Mouse (Mus musculus): ENCODE measurements around the gene Ugt2b34.
"Not testable (repeated sequence)": the region's sequence is repeated elsewhere in the genome, so short reads cannot be mapped to it uniquely, and the experiment has no call there.

Ugt2b34 gene

GRCm38 (mm10) chr5:86906758-86907157 is at the start of gene Ugt2b34:
Gene Ugt2b34 (minus strand): TSS chr5:86906937.
- DNase-seq: peak; percentile 27

DNA sequence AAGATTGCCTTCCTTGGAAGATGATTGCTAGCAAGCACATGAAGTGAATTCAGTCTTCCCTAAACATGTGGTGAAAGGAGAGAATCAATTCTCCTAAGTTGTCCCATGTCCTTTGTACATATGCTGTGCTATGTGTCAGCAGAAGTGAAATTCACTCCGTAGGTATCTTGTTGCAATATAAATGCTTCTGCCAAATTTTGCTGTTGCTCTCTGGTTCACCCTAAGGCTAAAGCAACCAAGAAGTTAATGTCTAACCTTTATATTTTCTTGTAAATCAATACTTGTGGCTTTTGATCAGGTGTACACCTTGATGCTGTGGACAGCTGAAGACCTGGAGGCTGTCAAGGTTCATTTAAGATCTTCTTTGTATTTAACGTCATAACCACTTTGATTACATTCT is 35.4 kb upstream of the Ugt2b34 start:
- no peak for DNase-seq

GRCm38 (mm10) chr5:86926426-86926825 is 19.7 kb upstream of the Ugt2b34 start, which contains the start of gene Ugt2b1:
Gene Ugt2b1 (minus strand): TSS chr5:86926530.
- no peak for DNase-seq

- DNase-seq: no peak
Observed at GRCm38 (mm10) chr5:86920661-86921233, 14.0 kb upstream of the Ugt2b34 start.

- DNase-seq: no peak
Observed at GRCm38 (mm10) chr5:86911357-86912099, 4.8 kb upstream of the Ugt2b34 start.

DNA sequence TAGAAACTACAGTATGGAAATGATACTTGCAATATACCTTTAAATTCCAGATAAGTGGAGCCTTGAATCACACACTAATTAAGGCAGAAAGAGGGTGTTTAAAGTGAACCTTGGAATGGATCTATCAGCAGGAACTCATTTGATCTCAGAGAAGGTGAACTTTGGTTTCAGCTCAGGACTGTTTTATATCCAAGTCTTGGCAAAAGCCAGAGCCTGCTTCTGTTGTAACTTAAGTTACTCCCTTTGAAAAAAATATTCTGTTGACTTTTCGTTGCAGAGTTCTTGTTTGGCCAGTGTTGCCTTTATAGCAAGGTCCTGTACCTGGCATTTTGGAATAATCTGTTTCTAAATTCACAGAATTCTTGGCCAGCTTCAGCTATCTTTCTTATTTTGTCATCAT is 4.0 kb upstream of the Ugt2b34 start:
- no peak for DNase-seq

- DNase-seq: no peak
Observed at GRCm38 (mm10) chr5:86889933-86890332, 16.8 kb downstream of the Ugt2b34 start.

- no peak for DNase-seq
Observed at GRCm38 (mm10) chr5:86888420-86888819, 18.3 kb downstream of the Ugt2b34 start.

DNA sequence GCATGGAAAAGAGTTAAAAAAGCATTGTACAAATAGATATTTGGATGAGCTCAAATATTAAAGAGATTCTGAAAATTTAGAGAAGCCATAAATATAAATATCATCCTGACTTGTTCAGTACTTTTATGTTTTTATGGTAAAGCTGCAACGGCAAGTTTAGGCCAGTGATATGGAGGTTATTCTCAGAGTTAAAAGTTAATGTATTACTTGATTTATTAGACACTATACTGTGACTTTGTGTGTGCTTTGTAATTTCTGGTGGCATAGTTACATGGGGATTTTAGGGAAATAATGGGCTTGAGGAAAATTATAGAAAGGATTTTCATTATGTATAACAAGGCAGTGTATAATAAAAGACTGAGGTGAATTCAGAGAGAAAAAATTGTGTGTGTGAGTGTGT is 19.7 kb downstream of the Ugt2b34 start:
- DNase-seq: no peak

DNA sequence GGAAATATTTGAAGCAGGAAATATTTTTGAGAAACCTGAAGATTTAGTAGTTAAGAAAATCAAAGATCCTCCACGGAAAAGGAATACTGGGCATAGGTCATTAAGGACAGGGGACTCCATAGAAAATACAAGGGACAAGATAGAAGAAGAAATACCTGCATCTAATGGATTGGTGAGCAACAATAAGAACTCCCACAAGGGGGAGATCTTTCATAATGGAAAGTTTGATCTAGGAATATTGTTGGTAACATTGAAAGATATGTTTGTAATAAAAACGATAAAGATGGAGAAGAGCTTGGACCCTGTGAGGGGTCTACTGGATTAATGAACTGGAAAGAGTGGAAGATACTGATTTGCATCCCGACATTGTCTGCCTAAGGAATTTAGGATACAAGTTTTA is 20.1 kb downstream of the Ugt2b34 start:
- no peak for DNase-seq

GRCm38 (mm10) chr5:86871877-86872276 is 34.9 kb downstream of the Ugt2b34 start:
- DNase-seq: no peak

DNA sequence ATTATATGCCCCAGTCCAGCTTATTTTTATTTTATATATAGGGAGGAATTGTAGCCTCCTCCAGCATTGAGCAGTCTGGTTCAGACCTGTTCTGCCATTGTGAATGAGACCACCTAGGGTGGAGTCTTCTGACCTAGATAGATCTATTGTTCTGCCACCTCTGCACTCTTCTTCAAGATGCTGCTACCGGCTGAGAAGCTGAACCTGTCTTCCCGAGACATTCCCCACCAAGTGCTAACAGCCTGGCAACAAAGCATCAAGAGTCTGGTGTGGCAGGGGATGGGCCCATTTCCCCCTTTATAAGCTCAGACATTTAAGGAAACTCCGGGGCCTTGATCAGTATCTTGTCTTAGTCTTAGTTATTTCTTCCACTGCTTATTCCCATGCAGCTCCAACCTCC is 48.4 kb downstream of the Ugt2b34 start:
- DNase-seq: no peak

- DNase-seq: no peak
Observed at GRCm38 (mm10) chr5:86857682-86858081, 49.1 kb downstream of the Ugt2b34 start.

DNA sequence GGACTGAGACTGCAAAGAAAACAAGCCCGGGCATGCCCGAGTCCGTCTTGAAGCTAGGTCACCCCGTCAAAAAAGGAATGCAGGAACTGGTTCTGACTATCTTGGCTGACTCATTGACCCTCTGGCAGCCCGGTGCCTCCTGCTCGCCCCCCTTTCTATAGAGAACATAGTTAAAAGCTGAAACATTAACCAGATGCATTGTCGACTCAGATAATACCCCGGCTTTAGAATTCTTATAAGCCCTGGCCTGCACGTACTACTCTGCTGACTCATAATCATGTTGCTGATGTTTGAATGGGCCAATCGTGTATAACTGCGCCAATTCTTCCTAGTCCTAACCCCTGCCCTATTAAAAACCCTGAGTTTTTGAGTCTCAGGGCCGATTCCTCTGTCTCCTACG is 50.2 kb downstream of the Ugt2b34 start:
- DNase-seq: not testable (repeated sequence)

DNA sequence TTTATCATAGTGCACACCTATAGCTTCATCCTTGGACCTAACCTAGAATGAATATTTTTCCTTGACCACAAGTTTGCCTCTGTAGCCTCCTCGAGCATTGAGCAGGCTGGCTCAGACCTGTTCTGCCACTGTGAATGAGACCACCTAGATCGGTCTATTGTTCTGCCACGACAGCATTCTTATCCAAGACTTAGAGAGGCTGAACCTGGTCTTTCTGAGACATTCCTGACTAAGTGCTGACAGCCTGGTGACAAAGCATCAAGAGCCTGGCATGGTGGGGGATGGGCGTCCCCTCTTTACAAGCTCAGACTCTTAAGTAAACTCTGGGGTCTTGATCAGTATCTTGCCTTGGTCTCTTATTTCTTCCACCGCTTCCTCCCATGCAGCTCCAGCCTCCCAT is 55.1 kb downstream of the Ugt2b34 start:
- DNase-seq: no peak

DNA sequence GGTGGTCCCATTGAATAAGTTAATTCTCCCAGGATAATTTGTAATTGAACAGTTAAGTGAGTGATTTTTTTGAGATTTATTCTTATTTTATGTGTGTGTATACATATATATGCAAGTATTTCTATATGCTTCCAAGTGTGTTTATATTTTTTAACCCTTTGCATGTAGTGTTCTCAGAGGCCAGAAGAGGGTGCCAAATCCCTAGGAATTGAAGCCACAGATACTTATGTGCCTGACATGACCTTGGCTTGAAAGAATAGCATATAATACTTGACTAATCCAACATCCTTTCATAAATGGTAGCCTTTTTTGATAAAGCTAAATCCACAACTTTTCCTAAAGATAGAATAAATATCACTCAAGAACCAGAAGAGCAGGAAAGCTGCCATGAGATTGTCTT is 56.6 kb downstream of the Ugt2b34 start:
- no peak for DNase-seq

DNA sequence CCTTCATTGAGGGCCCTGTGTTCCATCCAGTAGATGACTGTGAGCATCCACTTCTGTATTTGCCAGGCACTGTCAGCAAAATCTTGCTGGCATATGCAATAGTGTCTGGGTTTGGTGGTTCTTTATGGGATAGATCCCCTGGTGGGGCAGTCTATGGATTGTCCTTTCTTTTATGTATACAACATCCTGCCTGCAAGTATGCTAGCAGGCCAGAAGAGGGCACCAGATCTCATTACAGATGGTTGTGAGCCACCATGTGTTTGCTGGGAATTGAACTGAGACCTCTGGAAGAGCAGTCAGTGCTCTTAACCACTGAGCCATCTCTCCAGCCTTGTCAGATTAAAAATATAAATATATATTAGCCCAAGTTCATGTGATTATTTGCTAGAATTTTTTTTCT is 65.5 kb downstream of the Ugt2b34 start:
- DNase-seq: not testable (repeated sequence)

DNA sequence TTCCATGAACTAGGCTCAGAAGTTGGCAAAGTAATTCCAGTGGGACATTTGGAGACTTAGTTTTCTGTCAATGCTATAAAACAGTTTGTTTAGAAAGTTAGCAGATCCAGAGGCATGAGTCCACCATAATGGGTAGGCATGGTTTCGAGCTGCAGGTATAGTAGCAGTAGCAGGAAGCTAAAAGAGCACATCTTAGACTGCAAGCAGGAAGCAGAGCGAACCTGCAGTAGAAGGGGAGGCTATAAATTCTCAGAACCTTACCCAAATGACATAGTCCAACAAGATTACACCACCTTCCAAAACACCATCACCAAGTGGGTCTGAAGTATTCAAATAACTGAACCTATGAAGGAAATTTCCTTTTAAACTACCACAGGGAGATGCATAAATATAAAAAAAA is 66.5 kb downstream of the Ugt2b34 start:
- DNase-seq: no peak

Measured in kidney, adult 18-20 months (tissue).